Mouse (Mus musculus): Measurements from ENCODE around the gene Tm9sf1. TPM values are rescaled to one million over a fixed set of nuclear protein-coding genes. Genes with fewer than 3 reads are reported as not detected.
A peak's percentile ranks its signal among the peaks of the same experiment; 100 is the strongest.

The Tm9sf1 gene
- polyA plus RNA-seq, 1 experiment from 2014 or later = 95.9 TPM

GRCm38 (mm10) chr14:55608339-55608738, 35.3 kb downstream of the Tm9sf1 start:
- Histone ChIP-seq H3K36me3 (ENCODE audit: control insufficient read depth, insufficient read depth) (peaks cover 47% of the 10 kb centered on the region), H3K9me3 (ENCODE audit: control insufficient read depth) (no peaks in the 10 kb centered on the region), H3K4me2 (replicated peaks; ENCODE audit: low read depth) (no peak overlapping the region), H3K4me3 (ENCODE audit: low read depth, low read length) (no peak overlapping the region), H3K4me1 (replicated peaks; ENCODE audit: control insufficient read depth, insufficient read depth, low read length) (0 out of 2 replicates have a peak, but pooled peaks cover 11% of the 10 kb centered on the region), H3K27me3 (replicated peaks; ENCODE audit: control insufficient read depth, insufficient read depth, low read length) (no peaks in the 10 kb centered on the region), H3K9ac (ENCODE audit: low read depth, low read length) (no peak overlapping the region), H3K27ac (ENCODE audit: low read depth, low read length) (peak overlapping the region; percentile 64; the same call in 1 of the 2 replicates)
- 92% methylated on average over 6 of the region's 6 CpGs for WGBS
- TF ChIP-seq CTCF (IDR thresholded peaks at IDR 0.05; ENCODE audit: low read depth) = no peak
- no peak for ATAC-seq

DNA sequence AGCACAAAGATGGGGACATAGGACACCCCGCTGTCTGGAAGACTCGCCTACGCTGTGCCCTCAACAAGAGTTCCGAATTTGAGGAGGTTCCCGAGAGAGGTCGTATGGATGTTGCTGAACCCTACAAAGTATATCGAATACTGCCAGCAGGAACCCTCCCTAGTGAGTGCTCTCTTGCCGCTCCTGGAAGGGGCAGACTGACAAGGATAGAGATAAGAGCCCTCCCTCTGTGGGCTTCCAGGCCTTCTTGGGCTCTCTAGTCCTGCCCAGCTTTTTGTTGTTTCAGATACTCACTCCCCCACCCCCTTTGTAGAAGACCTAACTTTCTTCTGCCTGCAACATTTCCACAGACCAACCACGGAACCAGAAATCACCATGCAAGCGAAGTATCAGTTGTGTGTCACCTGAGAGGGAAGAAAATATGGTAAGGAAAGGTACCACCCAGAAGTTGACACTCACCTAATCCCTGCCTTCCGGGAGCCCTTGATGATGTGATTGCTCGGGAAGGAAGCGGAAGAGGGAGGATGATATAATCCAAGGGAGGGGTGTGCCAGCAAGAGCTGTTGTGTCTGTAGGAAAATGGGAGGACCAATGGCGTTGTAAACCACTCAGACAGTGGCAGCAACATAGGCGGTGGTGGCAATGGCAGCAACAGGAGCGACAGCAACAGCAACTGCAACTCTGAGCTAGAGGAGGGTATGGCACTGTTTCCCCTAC, 37.7 kb downstream of the Tm9sf1 start:
- Histone ChIP-seq H3K4me2 (replicated peaks; ENCODE audit: low read depth) (peak overlapping the region; percentile 35), H3K36me3 (ENCODE audit: control insufficient read depth, insufficient read depth) (peaks cover 72% of the 10 kb centered on the region), H3K27ac (ENCODE audit: low read depth, low read length) (peak overlapping the region; percentile 85), H3K9ac (ENCODE audit: low read depth, low read length) (no peak overlapping the region), H3K4me3 (ENCODE audit: low read depth, low read length) (no peak overlapping the region), H3K27me3 (replicated peaks; ENCODE audit: control insufficient read depth, insufficient read depth, low read length) (no peaks in the 10 kb centered on the region), H3K4me1 (replicated peaks; ENCODE audit: control insufficient read depth, insufficient read depth, low read length) (0 out of 2 replicates have a peak, but pooled peaks cover 11% of the 10 kb centered on the region), H3K9me3 (ENCODE audit: control insufficient read depth) (no peaks in the 10 kb centered on the region)
- ATAC-seq = peak; percentile 31
- no peak for TF ChIP-seq CTCF (IDR thresholded peaks at IDR 0.05; ENCODE audit: low read depth)
- 87% methylated on average over 16 of the region's 16 CpGs for WGBS

DNA sequence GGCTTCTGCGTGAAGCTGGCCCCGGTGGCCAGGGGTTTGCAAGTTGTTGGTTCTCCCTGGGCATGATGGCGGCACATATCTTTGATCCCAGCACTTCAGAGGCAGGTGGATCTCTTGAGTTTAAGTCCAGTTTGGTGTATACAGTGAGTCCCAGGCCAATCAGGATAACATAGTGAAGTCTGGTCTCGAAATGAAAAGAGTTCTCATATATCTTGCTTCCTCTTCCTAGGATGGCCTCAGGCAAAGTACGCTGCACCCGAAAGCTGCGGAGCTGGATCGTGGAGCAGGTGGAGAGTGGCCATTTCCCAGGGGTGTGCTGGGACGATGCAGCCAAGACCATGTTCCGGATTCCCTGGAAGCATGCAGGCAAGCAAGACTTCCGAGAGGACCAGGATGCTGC, 38.8 kb downstream of the Tm9sf1 start:
- 0 out of 2 replicates have a peak, but pooled peaks cover 11% of the 10 kb centered on the region for H3K4me1 ChIP-seq (replicated peaks; ENCODE audit: control insufficient read depth, insufficient read depth, low read length)
- no peak for ATAC-seq
- peaks cover 78% of the 10 kb centered on the region for H3K36me3 ChIP-seq (ENCODE audit: control insufficient read depth, insufficient read depth)
- H3K9me3 ChIP-seq (ENCODE audit: control insufficient read depth) = no peaks in the 10 kb centered on the region
- WGBS = 88% methylated on average over 11 of the region's 11 CpGs
- peak overlapping the region; percentile 68 for H3K4me2 ChIP-seq (replicated peaks; ENCODE audit: low read depth)
- H3K4me3 ChIP-seq (ENCODE audit: low read depth, low read length) = peak overlapping the region; percentile 55
- TF ChIP-seq CTCF (IDR thresholded peaks at IDR 0.05; ENCODE audit: low read depth) = no peak
- no peaks in the 10 kb centered on the region for H3K27me3 ChIP-seq (replicated peaks; ENCODE audit: control insufficient read depth, insufficient read depth, low read length)
- H3K27ac ChIP-seq (ENCODE audit: low read depth, low read length) = peak overlapping the region; percentile 94; the same call in 1 of the 2 replicates
- H3K9ac ChIP-seq (ENCODE audit: low read depth, low read length) = peak overlapping the region; percentile 66

- peak overlapping the region; percentile 94 for H3K27ac ChIP-seq (ENCODE audit: low read depth, low read length)
- H3K4me3 ChIP-seq (ENCODE audit: low read depth, low read length) = peak overlapping the region; percentile 55
- peak overlapping the region; percentile 68 for H3K4me2 ChIP-seq (replicated peaks; ENCODE audit: low read depth)
- no peaks in the 10 kb centered on the region for H3K27me3 ChIP-seq (replicated peaks; ENCODE audit: control insufficient read depth, insufficient read depth, low read length)
- 0 out of 2 replicates have a peak, but pooled peaks cover 11% of the 10 kb centered on the region for H3K4me1 ChIP-seq (replicated peaks; ENCODE audit: control insufficient read depth, insufficient read depth, low read length)
- peak overlapping the region; percentile 66 for H3K9ac ChIP-seq (ENCODE audit: low read depth, low read length)
- peak; percentile 83 for ATAC-seq
- peak; percentile 98 for TF ChIP-seq CTCF (IDR thresholded peaks at IDR 0.05; ENCODE audit: low read depth)
- H3K36me3 ChIP-seq (ENCODE audit: control insufficient read depth, insufficient read depth) = peaks cover 79% of the 10 kb centered on the region
- no peaks in the 10 kb centered on the region for H3K9me3 ChIP-seq (ENCODE audit: control insufficient read depth)
- 12% methylated on average over 19 of the region's 19 CpGs for WGBS
Observed at GRCm38 (mm10) chr14:55603633-55604576, 39.7 kb downstream of the Tm9sf1 start.

- 0 out of 2 replicates have a peak, but pooled peaks cover 11% of the 10 kb centered on the region for H3K4me1 ChIP-seq (replicated peaks; ENCODE audit: control insufficient read depth, insufficient read depth, low read length)
- H3K27me3 ChIP-seq (replicated peaks; ENCODE audit: control insufficient read depth, insufficient read depth, low read length) = no peaks in the 10 kb centered on the region
- H3K36me3 ChIP-seq (ENCODE audit: control insufficient read depth, insufficient read depth) = peaks cover 79% of the 10 kb centered on the region
- WGBS = 78% methylated on average over 7 of the region's 7 CpGs
- no peaks in the 10 kb centered on the region for H3K9me3 ChIP-seq (ENCODE audit: control insufficient read depth)
- H3K9ac ChIP-seq (ENCODE audit: low read depth, low read length) = peak within 1 kb of the TSS; percentile 66
- TF ChIP-seq CTCF (IDR thresholded peaks at IDR 0.05; ENCODE audit: low read depth) = no peak
- H3K27ac ChIP-seq (ENCODE audit: low read depth, low read length) = peak within 1 kb of the TSS; percentile 94
- H3K4me2 ChIP-seq (replicated peaks; ENCODE audit: low read depth) = peak within 1 kb of the TSS; percentile 68
- no peak for ATAC-seq
- H3K4me3 ChIP-seq (ENCODE audit: low read depth, low read length) = peak within 1 kb of the TSS; percentile 55
Observed at GRCm38 (mm10) chr14:55603271-55603632, 40.4 kb downstream of the Tm9sf1 start, which contains the start of gene Irf9. Gene Irf9 (plus strand): TSS chr14:55603571.

Data from intestine, postnatal 0 days (tissue).